Mouse (Mus musculus) thymus, adult 2 months (tissue): ENCODE results near the gene Irgm2.

Experiments used
- CTCF ChIP-seq: fragments of 200-500 bp; IDR thresholded peaks from 2 replicates; pipeline ENCODE4 v1.5.1; 2012; ENCODE audit warnings: mild to moderate bottlenecking, control low read depth, low read length, moderate library complexity, borderline replicate concordance; ENCODE audit not compliant: control insufficient read depth, poor library complexity, insufficient read depth; ENCODE audit errors: extremely low read depth
- POLR2A ChIP-seq: fragments of 200-500 bp; IDR thresholded peaks from 2 replicates; pipeline ENCODE4 v1.6.1; 2012; ENCODE audit warnings: mild to moderate bottlenecking, low read length, control low read depth, moderate library complexity; ENCODE audit not compliant: control insufficient read depth, poor library complexity, insufficient read depth; ENCODE audit errors: extremely low read depth

GRCm38 (mm10) chr11:58210321-58210886 lies 11.0 kb downstream of the Irgm2 start:
- TF ChIP-seq CTCF (no peak), POLR2A (no peak)
